Mouse (Mus musculus): Measurements from ENCODE around the gene Sit1. TPM values are rescaled to one million over a fixed set of nuclear protein-coding genes. Genes with fewer than 3 reads are reported as not detected.
"Not testable (repeated sequence)": the region's sequence is repeated elsewhere in the genome, so short reads cannot be mapped to it uniquely, and the experiment has no call there.

The Sit1 gene
- polyA plus RNA-seq, 1 experiment from 2014 or later: 0.94 TPM

DNA sequence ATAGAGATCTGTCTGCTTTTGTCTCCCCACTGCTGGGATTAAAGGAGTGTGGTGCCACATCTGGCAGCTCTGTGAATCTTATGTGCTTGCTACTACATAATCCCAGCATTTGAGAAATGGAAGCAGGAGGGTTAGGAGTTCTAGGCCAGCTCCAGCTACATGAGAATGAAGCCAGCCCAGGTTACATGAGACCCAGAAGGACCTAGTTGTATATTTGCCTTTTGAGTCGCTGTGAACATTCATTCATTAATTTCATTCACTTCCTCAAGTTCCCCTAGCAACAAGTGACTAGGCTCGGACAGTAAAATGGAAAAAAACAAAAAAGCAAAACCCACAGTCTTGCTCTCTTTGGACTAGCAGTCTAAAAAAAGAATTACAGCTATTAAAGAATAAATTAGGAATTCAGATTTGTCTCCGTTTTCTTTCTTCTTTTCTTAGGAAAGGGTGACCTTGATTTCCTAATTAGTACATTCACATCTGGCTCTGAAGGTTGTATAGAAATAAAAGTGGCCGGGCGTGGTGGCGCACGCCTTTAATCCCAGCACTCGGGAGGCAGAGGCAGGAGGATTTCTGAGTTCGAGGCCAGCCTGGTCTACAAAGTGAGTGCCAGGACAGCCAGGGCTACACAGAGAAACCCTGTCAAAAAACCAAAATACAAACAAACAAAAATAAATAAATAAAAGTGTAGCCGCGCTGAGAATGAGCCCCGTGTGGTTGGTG lies 8.7 kb upstream of the Sit1 start:
- Histone ChIP-seq H3K27ac (ENCODE audit: low read depth) (peak overlapping the region; percentile 83), H3K27me3 (ENCODE audit: insufficient read depth, low read length) (no peaks in the 10 kb centered on the region), H3K36me3 (replicated peaks; ENCODE audit: insufficient read depth, low read length) (peaks cover 22% of the 10 kb centered on the region), H3K9ac (replicated peaks) (peak overlapping the region; percentile 44; the same call in 1 of the 2 replicates), H3K4me1 (ENCODE audit: insufficient read depth) (peaks cover 12% of the 10 kb centered on the region), H3K9me3 (ENCODE audit: low read length) (no peaks in the 10 kb centered on the region), H3K4me3 (ENCODE audit: low read depth, low read length) (peak overlapping the region; percentile 84), H3K4me2 (ENCODE audit: low read depth, low read length) (peak overlapping the region; percentile 92)
- ATAC-seq (no peak), DNase-seq (no peak)
- 41% methylated on average over 12 of the region's 12 CpGs for WGBS (ENCODE audit: insufficient replicate concordance)
- TF ChIP-seq CTCF (IDR thresholded peaks at IDR 0.05; ENCODE audit: low read depth) (no peak), EP300 (IDR thresholded peaks at IDR 0.05; ENCODE audit: low read depth) (no peak)

DNA sequence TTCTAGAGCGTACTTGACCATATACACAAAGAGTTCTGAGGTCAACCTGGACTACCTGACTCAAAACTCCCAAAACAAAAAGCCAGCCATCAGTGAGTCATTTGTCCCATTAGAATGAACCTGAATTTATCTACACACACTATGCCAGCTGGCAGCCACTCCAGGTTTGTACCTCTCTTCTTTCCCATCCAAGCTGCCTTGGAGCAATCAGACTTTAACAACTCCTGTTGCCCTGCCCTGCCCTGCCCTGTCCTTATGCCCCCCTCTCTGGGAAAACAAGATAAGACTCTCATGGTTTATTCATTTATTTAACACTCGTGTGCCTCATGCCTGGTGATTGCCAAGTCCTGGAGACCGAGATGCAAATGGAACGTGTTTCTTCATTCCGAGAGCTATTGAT lies 7.3 kb upstream of the Sit1 start:
- ATAC-seq (peak; percentile 12), DNase-seq (no peak)
- 55% methylated on average over 5 of the region's 5 CpGs for WGBS (ENCODE audit: insufficient replicate concordance)
- H3K9ac ChIP-seq (replicated peaks): no peak overlapping the region
- TF ChIP-seq CTCF (IDR thresholded peaks at IDR 0.05; ENCODE audit: low read depth): no peak
- TF ChIP-seq EP300 (IDR thresholded peaks at IDR 0.05; ENCODE audit: low read depth): peak; percentile 50; the same call in 1 of the 2 replicates
- peaks cover 12% of the 10 kb centered on the region for H3K4me1 ChIP-seq (ENCODE audit: insufficient read depth)
- H3K27me3 ChIP-seq (ENCODE audit: insufficient read depth, low read length): no peaks in the 10 kb centered on the region
- no peak overlapping the region for H3K27ac ChIP-seq (ENCODE audit: low read depth)
- H3K36me3 ChIP-seq (replicated peaks; ENCODE audit: insufficient read depth, low read length): peaks cover 10% of the 10 kb centered on the region
- no peaks in the 10 kb centered on the region for H3K9me3 ChIP-seq (ENCODE audit: low read length)
- no peak overlapping the region for H3K4me3 ChIP-seq (ENCODE audit: low read depth, low read length)
- no peak overlapping the region for H3K4me2 ChIP-seq (ENCODE audit: low read depth, low read length)

DNA sequence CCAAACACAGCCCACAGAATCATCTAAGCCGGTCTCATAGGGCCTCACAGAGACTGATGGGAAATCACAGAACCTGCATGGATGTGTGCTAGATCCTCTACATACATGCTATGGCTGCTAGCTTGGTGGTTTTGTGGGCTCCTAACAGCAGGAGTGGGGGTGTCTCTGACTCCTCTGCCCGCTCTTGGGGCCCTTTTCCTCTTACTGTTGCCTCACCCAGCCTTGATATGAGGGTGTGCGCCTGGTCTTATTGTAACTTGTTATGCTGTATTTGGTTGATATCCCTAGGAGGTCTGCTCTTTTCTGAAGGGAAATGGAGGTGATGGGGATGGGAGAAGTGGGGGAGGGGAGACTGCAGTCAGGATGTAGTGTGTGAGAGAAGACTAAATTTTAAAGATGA lies 6.1 kb upstream of the Sit1 start:
- no peaks in the 10 kb centered on the region for H3K27me3 ChIP-seq (ENCODE audit: insufficient read depth, low read length)
- ATAC-seq (no peak), DNase-seq (no peak)
- no peak for TF ChIP-seq EP300 (IDR thresholded peaks at IDR 0.05; ENCODE audit: low read depth)
- no peak for TF ChIP-seq CTCF (IDR thresholded peaks at IDR 0.05; ENCODE audit: low read depth)
- H3K36me3 ChIP-seq (replicated peaks; ENCODE audit: insufficient read depth, low read length): no peaks in the 10 kb centered on the region
- H3K4me1 ChIP-seq (ENCODE audit: insufficient read depth): peaks cover 10% of the 10 kb centered on the region
- no peak overlapping the region for H3K4me3 ChIP-seq (ENCODE audit: low read depth, low read length)
- 88% methylated on average over 3 of the region's 3 CpGs for WGBS (ENCODE audit: insufficient replicate concordance)
- H3K9me3 ChIP-seq (ENCODE audit: low read length): no peaks in the 10 kb centered on the region
- H3K27ac ChIP-seq (ENCODE audit: low read depth): no peak overlapping the region
- no peak overlapping the region for H3K9ac ChIP-seq (replicated peaks)
- no peak overlapping the region for H3K4me2 ChIP-seq (ENCODE audit: low read depth, low read length)

DNA sequence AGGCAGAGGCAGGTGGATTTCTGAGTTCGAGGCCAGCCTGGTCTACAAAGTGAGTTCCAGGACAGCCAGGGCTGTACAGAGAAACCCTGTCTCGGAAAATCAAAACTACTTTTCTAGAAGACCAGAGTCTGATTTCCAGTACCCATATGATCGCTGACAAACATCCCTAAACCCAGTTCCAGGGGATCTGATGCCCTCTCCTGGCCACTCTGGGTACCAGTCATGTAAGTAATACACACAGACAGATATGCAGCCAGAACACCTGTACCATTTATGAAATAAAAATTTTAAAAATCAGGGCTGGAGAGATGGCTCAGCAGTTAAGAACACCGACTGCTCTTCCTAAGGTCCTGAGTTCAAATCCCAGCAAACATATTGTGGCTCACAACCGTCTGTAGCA lies 2.1 kb upstream of the Sit1 start:
- H3K4me3 ChIP-seq (ENCODE audit: low read depth, low read length); H3K9me3 ChIP-seq (ENCODE audit: low read length); H3K4me2 ChIP-seq (ENCODE audit: low read depth, low read length); H3K27ac ChIP-seq (ENCODE audit: low read depth); ATAC-seq; H3K36me3 ChIP-seq (replicated peaks; ENCODE audit: insufficient read depth, low read length); DNase-seq; H3K9ac ChIP-seq (replicated peaks); H3K4me1 ChIP-seq (ENCODE audit: insufficient read depth); H3K27me3 ChIP-seq (ENCODE audit: insufficient read depth, low read length): not testable (repeated sequence)
- peak; percentile 42 for TF ChIP-seq CTCF (IDR thresholded peaks at IDR 0.05; ENCODE audit: low read depth)
- WGBS (ENCODE audit: insufficient replicate concordance): 86% methylated on average over 5 of the region's 5 CpGs

DNA sequence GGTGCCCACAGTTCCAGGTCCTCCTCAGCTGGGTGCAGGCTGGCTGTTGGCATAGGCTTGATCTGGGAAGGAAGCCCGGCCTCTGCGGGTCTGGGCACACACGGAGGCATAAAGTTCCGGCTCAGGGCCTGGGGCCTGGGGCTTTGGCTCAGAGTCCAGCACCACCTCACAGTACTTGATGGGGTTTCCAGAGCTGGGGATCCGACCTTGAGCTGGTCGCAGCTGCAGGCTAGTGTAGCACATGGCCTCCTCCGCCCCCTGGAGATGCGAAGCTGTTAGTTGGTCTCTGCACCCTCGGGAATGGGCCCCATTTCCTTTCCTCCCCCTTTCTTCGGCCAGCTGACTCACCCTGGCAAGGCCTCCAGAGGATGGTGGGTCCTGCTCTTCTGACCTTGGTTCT lies 943 bp downstream of the Sit1 start:
- Histone ChIP-seq H3K9me3 (ENCODE audit: low read length) (no peaks in the 10 kb centered on the region), H3K36me3 (replicated peaks; ENCODE audit: insufficient read depth, low read length) (no peaks in the 10 kb centered on the region), H3K9ac (replicated peaks) (no peak overlapping the region), H3K4me2 (ENCODE audit: low read depth, low read length) (no peak overlapping the region; the same call in 1 of the 2 replicates), H3K4me3 (ENCODE audit: low read depth, low read length) (no peak overlapping the region), H3K4me1 (ENCODE audit: insufficient read depth) (peaks cover 10% of the 10 kb centered on the region), H3K27me3 (ENCODE audit: insufficient read depth, low read length) (no peaks in the 10 kb centered on the region), H3K27ac (ENCODE audit: low read depth) (peak overlapping the region; percentile 41; the same call in 1 of the 2 replicates)
- ATAC-seq: no peak
- DNase-seq: no peak
- 53% methylated on average over 10 of the region's 10 CpGs for WGBS (ENCODE audit: insufficient replicate concordance)
- TF ChIP-seq CTCF (IDR thresholded peaks at IDR 0.05; ENCODE audit: low read depth): no peak
- no peak for TF ChIP-seq EP300 (IDR thresholded peaks at IDR 0.05; ENCODE audit: low read depth)

DNA sequence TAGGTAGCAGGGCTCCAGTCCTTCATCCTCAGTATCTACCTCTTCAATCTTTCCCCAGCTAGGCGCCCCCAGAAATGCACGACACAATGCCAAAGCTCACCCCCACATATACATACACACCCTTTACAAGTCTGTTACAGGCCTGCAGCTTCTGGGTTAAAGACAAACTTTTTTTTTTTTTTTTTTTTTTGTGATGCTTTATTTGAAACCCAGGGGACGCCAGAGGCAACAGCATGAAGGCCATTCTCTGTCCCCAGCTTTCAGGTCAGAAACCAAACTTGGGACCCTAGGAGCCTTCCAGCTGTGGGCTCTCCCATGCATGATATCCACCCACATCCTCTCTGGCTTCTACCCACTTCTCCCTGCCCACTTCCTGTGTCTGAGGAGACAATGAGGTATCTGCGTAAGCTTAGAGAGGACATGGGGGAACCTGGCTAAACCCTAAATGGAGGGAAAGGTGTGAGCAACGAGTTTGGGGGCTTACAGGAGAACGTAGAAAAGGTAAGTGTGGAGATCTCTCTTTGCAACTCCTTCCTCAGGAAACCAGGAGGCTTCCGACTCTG lies 1.6 kb downstream of the Sit1 start:
- Histone ChIP-seq H3K9me3 (ENCODE audit: low read length) (no peaks in the 10 kb centered on the region), H3K36me3 (replicated peaks; ENCODE audit: insufficient read depth, low read length) (no peaks in the 10 kb centered on the region), H3K27me3 (ENCODE audit: insufficient read depth, low read length) (no peaks in the 10 kb centered on the region), H3K4me2 (ENCODE audit: low read depth, low read length) (no peak overlapping the region; the same call in 1 of the 2 replicates), H3K27ac (ENCODE audit: low read depth) (peak overlapping the region; percentile 41; the same call in 1 of the 2 replicates), H3K4me1 (ENCODE audit: insufficient read depth) (peaks cover 10% of the 10 kb centered on the region), H3K4me3 (ENCODE audit: low read depth, low read length) (no peak overlapping the region), H3K9ac (replicated peaks) (no peak overlapping the region)
- DNase-seq: no peak
- ATAC-seq: no peak
- 40% methylated on average over 7 of the region's 7 CpGs for WGBS (ENCODE audit: insufficient replicate concordance)
- TF ChIP-seq EP300 (IDR thresholded peaks at IDR 0.05; ENCODE audit: low read depth): no peak
- no peak for TF ChIP-seq CTCF (IDR thresholded peaks at IDR 0.05; ENCODE audit: low read depth)

Measured in liver, postnatal 0 days (tissue).